Mouse (Mus musculus) frontal cortex, adult 2 months (tissue): ENCODE results near the gene AI464131. TPM values are rescaled to one million over a fixed set of nuclear protein-coding genes. Genes with fewer than 3 reads are reported as not detected.
"Not testable (repeated sequence)": the region's sequence is repeated elsewhere in the genome, so short reads cannot be mapped to it uniquely, and the experiment has no call there.

Experiments
- DNase-seq, 2 experiments: peaks; one replicate each; pipeline ENCODE4 v3.0.0; 2022; ENCODE audit warnings: low spot score in 1 of 2; ENCODE audit errors: extremely low spot score in 1 of 2
- polyA plus RNA-seq: library from polyadenylated mRNA; depleted of rRNA; stranded (reverse); fragments of >200 nt; gene quantifications from 2 replicates; pipeline ENCODE4 v1.2.3, GENCODE M21; 2012; rRNA removed

Gene AI464131
- polyA plus RNA-seq, 1 experiment, result 23.6 TPM

GRCm38 (mm10) chr4:41471384-41471689, 31.5 kb downstream of the AI464131 start:
- no peak for DNase-seq

- DNase-seq, result peak; percentile 71 to 86
Observed at GRCm38 (mm10) chr4:41470684-41471383, 32.0 kb downstream of the AI464131 start.

- no peak for DNase-seq
Observed at GRCm38 (mm10) chr4:41470051-41470683, 32.7 kb downstream of the AI464131 start.

GRCm38 (mm10) chr4:41469199-41469598, 33.7 kb downstream of the AI464131 start:
- no peak for DNase-seq

GRCm38 (mm10) chr4:41468396-41469080, 34.3 kb downstream of the AI464131 start:
- peak; percentile 31 to 84 for DNase-seq

GRCm38 (mm10) chr4:41465287-41465665, 37.6 kb downstream of the AI464131 start:
- peak in 1 of 2 experiments; percentile 10 for DNase-seq

- DNase-seq, result peak; percentile 98 to 99
Observed at GRCm38 (mm10) chr4:41464345-41465286, 38.3 kb downstream of the AI464131 start, which contains the start of the genes Kif24 and Nudt2. TSS of gene Kif24 (minus strand) at chr4:41464887. TSS of gene Nudt2 (plus strand) at chr4:41465151.

GRCm38 (mm10) chr4:41463051-41463738, 39.7 kb downstream of the AI464131 start:
- DNase-seq, result not testable (repeated sequence)

- no peak for DNase-seq
Observed at GRCm38 (mm10) chr4:41460690-41461089, 42.2 kb downstream of the AI464131 start.

GRCm38 (mm10) chr4:41447595-41447994, 55.3 kb downstream of the AI464131 start:
- DNase-seq, result no peak

Other genes starting within 250 kb of the AI464131 start
- gene Ubap2, start 227.9 kb downstream of the AI464131 start, polyA plus RNA-seq, result 28.4 and 32.3 TPM in 2 replicates
- gene Dcaf12, start 188.2 kb downstream of the AI464131 start, polyA plus RNA-seq, result 33.5 and 35.4 TPM in 2 replicates
- gene Ubap1, start 154.1 kb downstream of the AI464131 start, polyA plus RNA-seq, result 46.7 and 54.4 TPM in 2 replicates
- 0.71 and 0.90 TPM in 2 replicates for gene Kif24, start 38.2 kb downstream of the AI464131 start, polyA plus RNA-seq
- gene Nudt2, start 37.9 kb downstream of the AI464131 start, polyA plus RNA-seq, result 39.5 and 42.0 TPM in 2 replicates
- 10.1 and 10.6 TPM in 2 replicates for gene 1110017D15Rik, start 14.3 kb upstream of the AI464131 start, polyA plus RNA-seq
- 161 and 180 TPM in 2 replicates for gene Fam219a, start 66.5 kb upstream of the AI464131 start, polyA plus RNA-seq
- gene Dnaic1, start 66.7 kb upstream of the AI464131 start, polyA plus RNA-seq, result 11.9 and 13.4 TPM in 2 replicates
- 111 and 117 TPM in 2 replicates for gene Enho, start 137.2 kb upstream of the AI464131 start, polyA plus RNA-seq
- gene Cntfr, start 194.0 kb upstream of the AI464131 start, polyA plus RNA-seq, result 79.4 and 92.6 TPM in 2 replicates
- gene Il11ra1, start 196.9 kb upstream of the AI464131 start, polyA plus RNA-seq, result 37.0 and 38.1 TPM in 2 replicates
- 30.7 and 32.5 TPM in 2 replicates for gene Rpp25l, start 210.5 kb upstream of the AI464131 start, polyA plus RNA-seq
- gene Dctn3, start 220.1 kb upstream of the AI464131 start, polyA plus RNA-seq, result 189 and 190 TPM in 2 replicates
- 0.12 and 0.17 TPM in 2 replicates for gene Arid3c, start 228.1 kb upstream of the AI464131 start, polyA plus RNA-seq